Mouse (Mus musculus) heart, postnatal 10 days (tissue): Measurements from ENCODE around the gene Nr4a1. TPM values are rescaled to one million over a fixed set of nuclear protein-coding genes. Genes with fewer than 3 reads are reported as not detected.

Source experiments
- DNase-seq, 2 experiments: peaks; one replicate each; pipeline ENCODE4 v3.0.0; 2021
- intact Hi-C: fragments of 180-260 bp; cut with DNase I; formaldehyde crosslinking; loops from one replicate; pipeline ENCODE4 v1.15.1; 2025
- total RNA-seq, 2 experiments: library from RNA; stranded (reverse); gene quantifications; 2 replicates each; pipeline ENCODE4 v1.2.3; 2021

Nr4a1 gene
- total RNA-seq, 2 experiments from 2014 or later, result 16.8 to 20.4 TPM

DNA sequence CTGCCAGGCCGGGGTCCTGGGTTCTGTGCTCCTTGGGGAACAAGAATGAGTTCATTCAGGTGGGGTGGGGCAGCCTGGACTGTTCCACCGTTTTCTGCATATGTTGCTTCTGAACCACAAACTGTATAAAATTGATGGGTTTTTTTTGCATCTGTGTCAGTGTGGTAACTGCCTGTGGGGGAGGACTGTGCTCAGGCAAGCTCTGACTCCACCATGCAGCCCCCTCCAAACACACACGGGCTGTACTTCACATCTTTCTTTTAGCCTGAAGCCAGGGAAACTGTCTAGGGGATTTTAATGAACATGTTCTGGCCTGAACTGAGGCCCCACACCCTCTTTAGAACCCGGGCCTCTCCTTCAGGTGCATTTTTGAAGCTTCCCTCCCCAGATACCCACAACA, 21.5 kb upstream of the Nr4a1 start:
- DNase-seq, result no peak
- intact Hi-C loops, result no loop called here

DNA sequence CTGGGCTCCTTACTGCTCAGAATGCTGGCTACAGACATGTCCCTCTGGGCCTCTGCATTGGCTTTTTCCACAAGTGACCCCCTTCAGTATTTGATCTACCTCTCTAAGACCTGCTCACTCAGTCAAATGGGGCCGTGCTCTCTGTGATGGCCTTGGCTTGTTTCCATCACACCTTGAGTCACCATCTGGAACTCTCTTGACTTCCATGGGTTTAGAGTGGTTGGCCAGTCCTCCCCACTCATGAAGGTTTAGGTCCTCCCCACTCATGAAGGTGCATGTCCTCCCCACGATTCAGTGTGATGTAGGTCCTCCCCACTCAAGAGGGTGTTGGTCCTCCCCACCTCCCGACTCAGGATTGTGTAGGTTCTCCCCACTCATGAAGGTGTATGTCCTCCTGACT, 20.9 kb upstream of the Nr4a1 start:
- DNase-seq, result no peak
- intact Hi-C loops, result no loop called here

DNA sequence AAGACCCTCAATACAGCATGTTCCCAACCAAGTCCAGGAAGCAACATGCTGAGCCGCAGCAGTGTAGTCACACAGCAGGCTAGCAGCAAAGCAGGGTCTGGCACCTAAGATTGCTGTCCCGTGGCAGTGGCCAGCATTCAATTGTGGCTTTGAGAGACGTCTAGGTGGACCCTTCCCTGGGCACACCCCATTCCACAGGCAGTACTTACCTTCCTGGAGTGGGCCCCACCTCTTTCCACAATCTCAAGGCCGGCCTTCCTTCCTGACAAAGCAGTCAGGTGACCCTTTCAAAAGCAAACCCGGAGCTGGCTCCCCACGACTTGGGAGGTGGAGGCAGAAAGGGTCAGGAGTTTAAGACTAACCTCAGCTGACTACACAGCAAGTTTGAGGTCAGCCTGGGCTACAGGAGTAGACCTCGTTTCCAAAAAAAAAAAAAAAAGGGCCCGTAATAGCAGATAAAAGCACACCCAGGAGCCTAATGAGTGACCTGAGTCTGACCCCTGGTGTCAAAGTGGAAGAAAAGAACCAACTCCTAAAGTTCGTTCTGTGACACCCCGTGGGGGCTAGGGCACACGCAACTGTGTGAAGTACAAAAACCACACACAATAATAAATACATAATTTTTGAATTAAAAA, 20.3 kb upstream of the Nr4a1 start:
- no peak for DNase-seq
- intact Hi-C loops, result no loop called here

DNA sequence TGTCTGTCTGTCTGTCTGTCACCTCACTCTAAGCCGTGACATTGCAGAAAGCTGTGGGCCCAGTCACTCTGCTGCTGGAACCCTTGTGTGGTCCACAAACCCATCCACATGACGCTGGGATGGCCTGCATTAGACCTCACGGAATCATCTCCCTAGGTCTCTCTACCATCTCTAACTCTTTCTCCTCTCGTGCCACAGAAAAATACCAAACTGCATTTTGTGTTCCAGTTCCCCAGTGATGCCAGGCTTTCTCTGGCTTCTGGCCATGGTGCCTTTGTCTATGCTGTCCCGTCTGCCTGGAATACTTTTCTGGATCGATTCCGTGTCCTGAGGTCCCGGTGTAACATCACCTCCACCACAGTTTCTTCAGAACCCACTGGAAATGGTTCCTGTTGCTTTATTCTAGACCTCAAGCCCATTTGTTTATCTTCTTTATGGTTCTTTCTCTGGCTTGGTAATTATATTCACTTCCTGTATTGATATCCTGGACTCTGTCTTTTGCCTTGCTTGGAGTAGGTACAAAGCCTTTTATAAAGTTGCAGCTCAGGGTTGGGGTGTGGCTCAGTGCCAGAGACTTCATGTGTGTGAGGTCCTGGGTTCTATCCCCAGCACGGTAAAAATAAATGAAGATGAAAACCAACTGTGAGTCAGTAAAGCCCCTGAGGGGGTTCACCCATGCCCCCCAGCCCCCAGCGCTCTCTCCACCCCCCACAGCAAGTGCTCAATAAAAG, 19.3 kb upstream of the Nr4a1 start:
- intact Hi-C loops, result no loop called here
- DNase-seq, result no peak

DNA sequence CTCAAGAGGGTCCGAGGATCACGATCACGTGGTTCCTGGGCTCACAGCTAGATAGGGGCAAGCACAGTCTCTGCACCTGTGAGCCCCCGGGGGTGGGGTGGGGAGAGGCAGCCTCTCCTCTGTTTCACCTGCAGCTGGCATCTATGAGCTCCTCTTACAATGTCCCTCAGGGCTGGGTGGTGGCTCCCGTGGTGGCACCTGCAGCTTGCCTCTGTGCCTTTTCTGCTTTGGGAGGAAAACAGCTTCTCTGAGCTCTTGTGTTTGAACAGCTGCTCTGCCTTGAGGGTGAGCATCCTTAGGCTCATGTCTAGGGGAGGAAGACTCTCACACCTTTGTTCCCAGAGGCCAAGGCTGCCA, 18.7 kb upstream of the Nr4a1 start:
- DNase-seq, result no peak
- intact Hi-C loops, result no loop called here

DNA sequence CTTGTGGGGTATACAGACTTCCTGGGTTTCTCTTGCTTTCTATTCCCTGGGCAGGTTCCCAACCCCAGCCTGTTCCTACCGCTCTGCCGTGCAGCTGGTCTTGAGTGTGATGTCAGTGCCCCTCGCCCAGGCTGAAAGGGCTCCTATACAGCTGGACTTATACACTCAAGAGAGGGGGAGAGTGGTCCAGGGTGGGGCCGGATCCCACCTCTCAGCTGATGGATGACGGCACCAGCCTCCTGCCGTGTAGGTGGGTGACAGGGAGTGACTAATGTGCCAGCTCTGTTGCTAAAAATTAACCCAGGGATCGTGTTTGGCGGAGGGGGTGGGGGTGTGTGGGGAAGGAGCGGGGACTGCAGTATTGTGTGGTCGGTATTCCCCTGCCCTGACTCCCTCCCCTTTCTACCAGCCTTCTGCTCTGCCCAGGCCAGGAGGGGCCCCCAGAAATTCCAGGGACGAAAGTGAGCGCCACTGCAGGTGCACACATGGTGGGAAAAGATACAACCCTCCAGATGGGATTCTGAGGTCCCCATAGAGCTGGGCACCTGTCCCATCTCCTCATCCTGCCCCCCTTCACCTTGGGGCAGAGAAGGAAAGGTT, 18.2 kb upstream of the Nr4a1 start:
- intact Hi-C loops, result no loop called here
- DNase-seq, result no peak

DNA sequence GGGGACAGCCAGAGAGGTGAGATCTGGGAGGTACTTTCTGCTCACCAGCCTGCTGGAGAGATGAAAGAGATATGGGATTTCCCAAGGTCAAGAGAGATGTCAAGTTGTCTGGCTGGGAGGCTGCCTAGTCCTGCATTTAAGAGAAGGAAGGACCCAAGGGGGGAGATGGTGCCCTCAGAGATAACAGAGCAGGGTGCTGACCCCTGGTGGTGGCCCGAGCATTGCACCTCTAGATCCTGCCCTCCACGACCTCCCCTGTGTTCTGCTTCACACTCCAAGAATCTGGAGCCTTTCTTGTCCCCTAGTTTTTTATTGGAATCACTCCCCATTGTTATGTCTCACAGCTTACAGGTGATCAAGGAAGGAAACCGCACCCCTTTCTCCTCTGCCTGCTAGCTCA, 17.2 kb upstream of the Nr4a1 start:
- DNase-seq, result peak; percentile 75 to 85
- intact Hi-C loops, result loop anchor here (1.0 kb wide), 1 partner anchor 16 kb away; no protein-coding TSS in a partner anchor

DNA sequence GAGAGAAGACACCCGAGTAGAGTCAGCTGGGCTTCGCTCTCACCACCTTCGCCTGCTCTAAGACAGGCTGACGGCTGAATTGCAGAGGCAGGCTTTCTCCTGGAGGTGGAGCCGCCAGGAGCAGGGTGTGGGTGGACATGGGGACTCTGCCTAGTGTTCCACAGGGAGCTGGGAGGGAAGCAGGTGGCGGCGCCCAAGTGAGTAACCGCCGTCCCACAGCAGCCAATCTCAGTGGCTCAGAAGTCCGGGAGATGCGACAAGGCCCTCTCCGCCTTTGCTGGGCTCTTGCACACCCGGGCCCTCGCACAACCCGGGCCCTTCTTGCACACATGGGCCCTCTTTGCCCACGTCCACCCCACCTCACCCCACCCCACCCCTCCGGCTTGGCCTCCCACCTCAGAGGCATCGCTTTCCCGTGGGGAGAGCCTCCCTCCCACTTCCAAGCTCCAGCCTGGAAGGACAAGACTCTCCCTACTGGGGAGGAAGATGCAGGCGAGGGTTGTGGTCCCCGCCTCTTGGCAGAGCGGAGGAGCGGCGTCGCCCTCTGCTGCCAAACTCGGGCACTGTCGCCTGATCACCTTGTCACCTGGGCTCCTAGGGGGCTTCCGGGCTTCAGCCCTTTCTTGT, 15.1 kb upstream of the Nr4a1 start:
- intact Hi-C loops, result no loop called here
- DNase-seq, result peak; percentile 69 to 70

DNA sequence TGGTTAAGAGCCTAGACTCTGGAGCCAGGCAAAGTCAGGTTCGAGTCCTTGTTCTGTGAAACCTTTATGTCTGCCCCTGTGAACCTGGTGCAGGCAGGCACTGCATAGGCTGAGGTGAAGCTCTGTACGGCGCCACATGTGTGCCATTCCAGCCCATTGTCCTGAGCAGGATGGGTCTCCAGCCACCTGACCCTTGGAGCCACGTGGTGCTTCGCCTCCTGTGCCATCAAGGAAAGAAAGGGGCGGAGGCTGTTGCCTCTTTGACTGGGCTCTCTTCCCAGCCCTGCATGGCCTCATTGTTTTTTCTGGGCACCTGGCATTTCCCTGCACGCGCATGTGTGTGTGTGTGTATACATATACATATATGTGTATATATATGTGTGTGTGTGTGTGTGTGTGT, 14.2 kb upstream of the Nr4a1 start:
- no peak for DNase-seq

DNA sequence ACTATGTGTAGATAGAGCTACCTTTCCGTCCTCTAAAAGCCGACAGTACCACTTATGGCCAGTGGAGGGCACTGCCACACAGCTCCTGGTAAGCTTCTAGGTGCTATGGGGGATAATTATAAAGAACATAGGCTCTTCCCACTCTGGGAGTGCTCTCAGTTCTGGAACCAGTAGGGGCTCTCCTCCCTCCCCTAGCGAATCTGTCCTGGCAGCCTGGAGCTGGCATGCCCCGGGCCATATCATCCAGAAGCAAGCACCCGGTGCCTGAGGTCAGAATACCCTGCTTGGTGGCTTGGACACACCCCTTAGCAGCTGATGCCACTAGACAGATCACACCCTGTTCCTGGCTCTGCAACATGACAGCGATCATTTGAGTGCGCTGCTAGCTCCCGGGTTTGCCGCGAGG, 13.3 kb upstream of the Nr4a1 start:
- peak; percentile 93 to 94 for DNase-seq
- intact Hi-C loops, result loop anchor here (1.0 kb wide), 2 partner anchors 42 to 73 kb away; no protein-coding TSS in a partner anchor

More for the DNA sequence above, 14.2 kb upstream of the Nr4a1 start:
- intact Hi-C loops, result loop anchor here (1.0 kb wide), 2 partner anchors 43 to 74 kb away; no protein-coding TSS in a partner anchor

DNA sequence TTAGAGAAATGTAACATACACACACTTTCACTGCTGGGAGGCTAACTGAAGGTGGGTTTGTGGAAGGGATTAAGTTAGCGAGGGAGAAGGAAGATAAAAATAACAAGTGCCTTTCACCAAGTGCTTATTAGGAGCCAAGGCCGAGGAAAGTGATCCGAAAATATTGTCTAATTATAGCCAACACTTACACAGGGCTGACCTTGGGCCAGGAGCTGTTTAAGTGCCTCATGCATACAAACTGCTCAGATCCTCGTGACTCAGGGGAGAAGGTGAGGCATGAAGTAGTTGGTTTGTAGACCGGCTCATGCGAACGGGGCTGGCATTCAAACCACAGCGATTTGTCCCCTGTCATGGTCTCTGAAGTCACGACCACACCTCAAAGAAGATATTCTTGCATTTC, 12.8 kb upstream of the Nr4a1 start:
- intact Hi-C loops, result no loop called here

DNA sequence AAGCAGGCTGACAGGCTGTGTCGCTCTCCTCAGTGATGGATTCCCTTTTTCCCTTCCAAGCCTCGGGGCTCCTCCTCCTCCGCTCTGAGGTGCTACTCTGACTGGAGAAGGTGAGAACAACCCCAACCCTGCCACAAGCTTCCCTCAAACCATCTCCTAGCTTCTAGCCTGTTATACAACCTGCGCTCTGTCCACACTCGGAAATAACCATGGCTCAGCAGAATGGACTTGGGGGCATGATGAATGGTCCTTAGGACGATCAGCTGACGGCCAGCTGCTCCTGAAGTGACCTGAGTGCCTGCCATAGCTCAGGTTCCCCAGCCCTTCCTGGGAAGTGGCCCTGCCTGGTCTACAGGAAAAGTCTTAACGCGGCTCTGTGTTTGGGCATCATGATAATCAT, 12.2 kb upstream of the Nr4a1 start:
- intact Hi-C loops, result no loop called here
- no peak for DNase-seq

More for the DNA sequence above, 12.8 kb upstream of the Nr4a1 start:
- peak in 1 of 2 experiments; percentile 78 for DNase-seq

DNA sequence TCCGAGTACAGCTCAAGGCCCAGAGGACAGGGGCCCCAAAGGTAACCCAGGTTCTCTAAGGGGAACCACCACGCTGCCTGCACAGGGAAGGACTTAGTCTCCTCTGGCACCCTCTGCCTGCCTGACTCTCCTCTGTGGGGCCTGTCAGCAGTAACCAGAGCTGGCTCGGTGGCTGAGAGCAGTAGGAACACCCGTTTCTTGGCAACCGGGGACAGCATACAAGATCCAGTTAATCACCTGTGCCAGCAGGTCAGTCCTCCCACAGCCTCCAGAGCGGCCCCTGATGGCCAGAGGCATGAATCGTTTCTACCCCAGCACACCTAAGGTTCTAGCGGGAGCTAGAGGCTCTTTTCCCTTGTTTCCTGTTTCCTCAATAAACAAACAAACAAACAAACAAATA, 11.4 kb upstream of the Nr4a1 start:
- intact Hi-C loops, result no loop called here
- peak; percentile 84 to 87 for DNase-seq

DNA sequence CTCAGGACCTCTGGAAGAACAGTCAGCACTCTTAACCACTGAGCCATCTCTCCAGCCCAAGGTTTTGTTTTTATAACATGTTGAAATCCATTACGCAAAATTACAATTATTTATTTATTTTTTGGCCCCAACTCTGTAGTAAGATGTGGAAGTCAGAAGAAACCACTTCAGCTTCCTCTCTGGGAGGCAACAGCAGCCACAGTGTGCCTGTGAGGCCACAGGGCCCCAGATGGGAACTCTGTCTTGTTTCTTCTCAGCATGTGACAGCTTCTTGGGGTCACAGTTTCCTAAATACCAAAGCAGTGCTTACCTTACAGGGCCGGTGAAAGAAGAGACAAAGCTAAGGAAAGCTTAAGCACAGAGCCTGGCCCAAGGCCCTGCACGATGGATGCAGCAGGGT, 10.1 kb upstream of the Nr4a1 start:
- intact Hi-C loops, result no loop called here
- no peak for DNase-seq

DNA sequence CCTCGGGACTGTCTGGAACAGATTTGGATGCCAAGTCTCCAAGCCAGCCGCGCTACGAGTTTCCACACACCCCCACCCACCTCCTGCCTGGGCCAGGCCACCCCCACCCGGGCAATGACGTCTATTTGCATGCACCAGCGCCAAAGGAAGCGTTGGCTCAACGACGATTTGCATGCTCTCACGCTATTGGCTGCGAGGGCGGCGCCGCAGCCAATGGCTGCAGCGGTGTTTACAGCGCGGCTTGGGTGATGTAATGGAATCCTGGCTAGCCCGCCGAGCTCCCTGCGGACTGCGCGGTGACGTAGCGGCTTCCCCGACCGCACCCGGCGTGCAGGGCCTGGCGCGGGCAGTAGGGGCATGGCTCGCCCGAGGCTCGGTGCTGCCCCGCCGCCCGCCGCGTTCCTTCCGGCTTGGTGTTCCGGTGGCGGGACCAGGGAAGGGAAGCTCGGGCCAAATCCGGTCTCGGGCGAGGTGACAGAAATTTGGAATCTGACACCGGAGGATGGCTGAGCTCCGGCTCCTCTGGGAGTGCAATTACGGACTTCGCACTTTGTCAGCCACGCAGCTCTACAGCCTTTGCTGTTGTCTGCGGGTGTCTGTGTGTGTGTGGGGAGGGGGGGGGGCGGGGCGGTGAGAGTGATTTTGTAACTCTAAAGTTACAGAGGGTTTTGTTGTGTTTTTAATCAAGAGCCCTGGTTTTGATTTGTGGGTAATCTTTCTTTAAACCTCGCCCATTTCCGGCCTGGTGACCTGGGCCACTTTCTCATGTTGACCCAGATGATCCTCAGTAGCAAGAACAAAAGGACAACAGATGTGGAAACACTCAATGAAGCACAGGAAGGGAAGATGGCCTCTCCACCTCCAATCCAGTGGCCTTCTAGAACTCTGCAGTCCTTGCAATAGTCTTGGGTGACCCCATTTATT, 7.6 kb upstream of the Nr4a1 start:
- intact Hi-C loops, result no loop called here
- DNase-seq, result peak; percentile 97 to 99

DNA sequence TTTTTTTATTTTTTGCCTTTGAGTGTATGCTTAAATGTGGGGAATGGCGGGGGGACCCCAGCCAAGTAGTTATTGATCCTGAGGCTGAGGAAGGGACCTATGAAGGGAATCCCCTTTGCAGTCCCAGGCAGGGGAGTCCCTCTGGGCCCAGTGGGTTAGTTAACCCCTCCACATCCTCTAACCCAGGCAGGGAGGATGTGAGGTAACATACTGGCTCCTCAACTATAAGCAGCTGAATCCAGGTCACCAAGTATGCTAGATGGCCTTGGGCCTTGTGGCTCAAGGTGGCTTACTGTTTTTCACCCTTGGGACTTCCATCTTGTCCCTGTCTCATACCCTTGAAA, 6.9 kb upstream of the Nr4a1 start:
- DNase-seq, result no peak

DNA sequence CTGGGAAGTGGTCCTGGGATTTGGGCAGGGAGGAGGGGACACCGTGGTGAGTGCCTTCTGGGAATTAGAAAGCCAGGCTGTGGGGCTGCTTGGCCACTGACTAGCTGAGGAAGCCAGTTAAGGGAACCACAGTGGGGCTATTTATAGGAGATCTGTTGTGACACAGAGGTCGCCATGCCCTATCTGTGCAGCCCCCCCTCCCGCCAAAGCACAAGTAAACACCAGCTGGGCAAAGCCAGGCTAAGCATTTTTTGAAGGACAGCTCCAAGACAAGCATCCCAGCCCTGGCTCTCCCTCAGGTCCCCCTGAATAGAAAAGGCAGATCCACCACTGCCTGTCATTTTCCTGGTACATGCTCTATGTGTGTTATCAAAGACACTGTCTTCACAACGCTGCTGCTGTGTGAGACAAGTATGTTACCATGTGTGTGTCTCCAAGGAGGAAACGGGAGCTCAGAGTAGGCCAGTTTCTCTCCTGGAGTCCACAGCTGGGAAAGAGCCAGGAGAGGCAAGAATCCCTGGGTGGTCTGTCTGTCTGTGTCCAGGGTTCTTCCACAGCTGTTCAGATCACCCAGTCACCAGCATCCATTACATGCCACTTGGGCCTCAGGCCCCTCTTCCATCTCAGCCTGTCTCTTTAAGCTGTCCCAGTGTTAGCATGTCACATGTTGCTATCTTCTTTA, 5.9 kb upstream of the Nr4a1 start:
- DNase-seq, result peak; percentile 68 to 70
- intact Hi-C loops, result no loop called here

More for the DNA sequence above, 6.9 kb upstream of the Nr4a1 start:
- intact Hi-C loops, result no loop called here

DNA sequence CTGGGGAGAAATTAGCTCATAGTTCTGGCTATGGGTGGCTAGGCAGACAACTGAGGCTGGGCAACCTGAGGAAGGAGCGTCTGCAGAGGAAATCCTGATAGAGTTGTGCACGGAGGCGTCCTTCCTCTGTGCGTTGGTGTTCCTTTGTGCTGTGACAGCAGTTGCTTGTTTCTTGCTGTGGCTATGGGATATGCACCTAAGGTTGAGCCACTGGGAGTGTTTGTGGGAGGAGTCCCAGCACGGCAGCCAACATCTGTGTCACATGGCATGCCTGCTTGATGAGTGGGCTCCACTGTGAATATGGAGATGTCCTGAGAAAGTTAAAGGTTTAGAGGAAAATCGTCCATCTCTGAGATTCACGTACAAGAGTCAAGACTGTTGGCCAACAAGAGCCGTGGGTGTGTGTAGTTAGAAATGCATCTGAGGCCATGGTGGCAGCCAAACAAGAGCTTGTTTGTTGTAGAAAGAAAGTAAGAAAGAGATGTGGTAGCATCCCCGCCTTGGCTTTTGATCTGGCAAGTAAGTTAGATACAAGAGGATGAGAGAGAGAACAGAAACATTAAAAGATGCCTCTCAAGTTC, 3.8 kb upstream of the Nr4a1 start:
- DNase-seq, result no peak
- intact Hi-C loops, result no loop called here

DNA sequence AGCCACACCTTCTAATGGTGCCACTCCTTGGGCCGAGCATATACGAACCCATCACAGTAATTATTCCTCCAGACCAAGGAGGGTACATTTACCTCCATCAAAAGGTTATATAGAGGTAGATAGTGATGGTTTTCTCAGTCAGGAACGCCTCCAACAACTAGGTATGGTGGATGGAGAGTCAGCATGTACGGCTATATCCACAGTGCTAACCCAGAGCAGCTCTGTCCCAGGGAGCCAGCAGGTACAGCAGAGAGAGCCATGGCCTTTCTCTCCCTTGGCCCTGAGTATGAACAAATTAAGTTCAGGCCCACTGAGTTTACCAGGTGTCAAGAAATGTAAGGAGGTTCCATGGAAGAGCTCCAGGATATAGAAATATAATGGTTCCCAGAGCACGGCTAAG, 2.1 kb upstream of the Nr4a1 start:
- intact Hi-C loops, result no loop called here

DNA sequence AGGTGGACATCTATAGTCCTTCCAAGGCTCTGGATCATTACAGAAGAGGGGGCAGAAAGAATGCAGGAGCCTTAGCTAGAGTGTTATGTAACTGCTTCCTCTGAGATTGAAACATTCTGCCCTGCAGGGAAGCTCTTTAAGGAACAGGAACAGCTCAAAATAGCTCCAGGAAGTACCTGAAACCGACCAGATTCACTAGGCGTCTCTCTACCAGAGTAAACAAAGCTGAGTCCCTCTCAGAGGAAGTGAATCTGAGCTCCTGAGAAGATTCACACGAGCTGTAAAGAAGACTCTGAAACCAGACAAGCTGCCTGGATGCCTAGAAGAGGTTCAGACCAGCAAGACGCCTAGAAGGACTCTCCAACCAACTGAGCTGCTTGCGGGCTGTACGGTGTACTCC, 1.5 kb upstream of the Nr4a1 start:
- intact Hi-C loops, result no loop called here
- DNase-seq, result no peak

More for the DNA sequence above, 2.1 kb upstream of the Nr4a1 start:
- DNase-seq, result no peak
